Mouse (Mus musculus): Measurements from ENCODE around the gene Fam76b.

- no peak for TF ChIP-seq POLR2A (IDR thresholded peaks at IDR 0.05; ENCODE audit: low read depth, low read length)
- no peak for TF ChIP-seq CTCF (IDR thresholded peaks at IDR 0.05; ENCODE audit: extremely low read depth, insufficient read depth, insufficient read length, insufficient replicate concordance)
Measured at GRCm38 (mm10) chr9:13820774-13821173, 6.7 kb upstream of the Fam76b start.
